Mouse (Mus musculus) spleen, postnatal 10 days (tissue): ENCODE data around the gene Adgrb3.

Experiments
- DNase-seq, 2 experiments: peaks; one replicate each; pipeline ENCODE4 v3.0.0; 2021 to 2022; ENCODE audit warnings: low spot score in 2 of 2

The Adgrb3 gene

DNA sequence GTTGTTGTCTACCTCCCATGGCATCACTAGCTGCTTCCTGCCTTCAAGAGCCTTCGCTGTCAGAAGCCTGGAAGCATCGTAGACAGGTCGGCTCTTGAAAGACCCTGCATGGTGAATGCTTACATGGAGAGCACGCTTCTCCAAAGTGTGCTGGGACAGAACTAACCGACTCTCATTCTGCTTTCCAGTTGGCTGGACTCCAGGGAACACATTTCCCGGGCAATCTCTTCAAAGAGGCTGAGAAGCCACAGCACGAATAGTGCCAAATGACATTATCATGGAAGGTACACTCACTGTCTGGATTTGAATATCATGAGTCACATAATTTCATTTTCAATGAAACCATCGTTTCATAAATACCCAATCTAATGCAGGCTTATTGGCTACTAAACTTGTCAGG lies 548.0 kb downstream of the Adgrb3 start:
- no peak for DNase-seq

DNA sequence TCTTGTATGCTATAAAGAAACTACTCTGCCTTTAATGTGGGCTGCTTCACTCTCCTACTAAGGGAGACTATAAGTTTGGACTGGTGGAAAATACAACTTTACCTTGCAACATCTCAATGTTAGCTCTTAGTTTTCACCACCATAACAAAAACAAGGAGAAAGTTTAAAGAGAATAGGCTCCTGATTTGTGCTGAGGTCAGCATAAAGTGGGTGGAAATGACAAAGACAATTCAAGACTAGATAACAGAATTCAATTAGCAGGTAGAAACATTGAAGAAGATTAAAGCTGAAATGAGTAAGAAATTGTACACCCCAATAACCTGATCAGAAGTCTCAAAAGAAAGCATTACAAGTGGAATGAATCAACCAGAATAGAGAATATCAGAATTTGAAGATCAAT lies 578.9 kb downstream of the Adgrb3 start:
- DNase-seq: no peak

- DNase-seq: no peak
Observed at GRCm38 (mm10) chr1:25242436-25242835, 587.1 kb downstream of the Adgrb3 start.

- no peak for DNase-seq
Observed at GRCm38 (mm10) chr1:25229245-25229750, 600.2 kb downstream of the Adgrb3 start.

- peak in 1 of 2 experiments; percentile 40 for DNase-seq
Observed at GRCm38 (mm10) chr1:25228381-25229244, 600.9 kb downstream of the Adgrb3 start.

GRCm38 (mm10) chr1:25227880-25228279 lies 601.6 kb downstream of the Adgrb3 start:
- no peak for DNase-seq

DNA sequence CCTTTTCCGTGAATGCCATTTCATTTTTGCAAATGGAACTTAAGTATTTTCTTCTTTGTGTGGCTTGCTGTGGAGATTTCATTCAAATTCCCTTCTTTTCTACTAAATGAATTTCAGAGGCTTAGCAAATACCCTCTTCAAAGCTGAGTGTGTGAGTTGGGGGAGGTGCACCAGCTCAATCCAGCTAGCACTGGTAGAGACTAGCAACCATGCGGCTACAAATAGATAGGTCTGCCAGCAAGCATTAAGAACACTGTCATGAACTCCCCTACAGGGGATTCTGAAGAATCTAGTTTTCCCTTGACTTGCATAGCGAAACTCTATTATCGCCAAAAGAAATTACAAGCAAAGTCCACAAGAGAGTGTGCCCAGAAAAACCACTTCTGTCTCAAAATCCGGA lies 624.9 kb downstream of the Adgrb3 start:
- no peak for DNase-seq

DNA sequence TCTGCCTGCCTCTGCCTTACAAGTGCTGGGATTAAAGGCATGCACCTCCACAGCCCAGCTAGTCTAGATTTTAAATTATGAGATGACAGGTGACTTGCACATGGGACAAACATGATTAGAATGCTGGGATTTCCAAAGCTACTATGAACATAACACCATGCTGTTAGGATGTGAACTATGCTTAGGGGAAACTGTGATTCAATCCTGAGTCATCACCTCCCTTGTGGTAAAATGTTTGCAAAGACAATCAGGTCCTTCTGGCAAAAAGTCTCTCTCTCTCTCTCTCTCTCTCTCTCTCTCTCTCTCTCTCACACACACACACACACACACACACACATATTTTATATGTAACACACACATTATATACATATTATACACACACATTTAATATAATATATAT lies 630.1 kb downstream of the Adgrb3 start:
- DNase-seq: no peak

DNA sequence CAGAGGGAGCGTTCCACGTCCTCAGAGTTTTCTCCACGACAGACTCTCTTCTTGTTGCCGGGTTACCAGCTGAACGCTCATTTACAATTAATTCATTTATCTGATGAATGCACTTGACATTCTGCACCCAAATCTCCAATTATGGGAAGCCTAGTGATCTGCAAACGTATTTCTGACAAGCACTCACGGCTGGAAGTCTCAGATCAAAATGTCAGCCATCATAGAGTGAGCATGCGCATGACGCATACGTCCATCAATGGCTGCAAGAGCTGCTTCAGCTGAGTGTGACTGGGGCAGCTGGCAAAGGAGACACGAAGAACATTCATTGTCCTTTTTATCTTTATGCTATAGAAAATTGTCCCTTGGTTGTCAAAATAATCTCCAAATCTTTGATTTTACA lies 637.5 kb downstream of the Adgrb3 start:
- no peak for DNase-seq

- no peak for DNase-seq
Observed at GRCm38 (mm10) chr1:25189261-25189660, 640.2 kb downstream of the Adgrb3 start.

- no peak for DNase-seq
Observed at GRCm38 (mm10) chr1:25185909-25186308, 643.6 kb downstream of the Adgrb3 start.

DNA sequence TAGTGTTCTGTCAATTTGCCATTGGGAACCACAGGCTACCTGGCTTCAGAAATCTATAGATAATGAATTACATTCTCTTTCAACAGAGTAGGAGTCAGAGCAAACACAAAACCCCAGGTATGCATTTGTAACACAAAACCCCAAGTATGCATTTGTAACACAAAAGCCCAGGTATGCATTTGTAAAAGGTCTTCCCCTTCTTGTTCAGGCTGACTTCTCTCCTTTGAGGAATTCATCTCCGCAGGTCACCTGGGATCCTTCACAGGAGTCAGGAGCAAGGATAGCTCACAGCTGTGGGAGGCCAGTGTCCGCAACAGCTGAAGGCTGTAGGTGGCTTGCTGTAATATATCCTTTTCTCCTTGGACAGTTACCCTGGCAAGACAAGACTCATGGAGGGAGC lies 647.6 kb downstream of the Adgrb3 start:
- no peak for DNase-seq

DNA sequence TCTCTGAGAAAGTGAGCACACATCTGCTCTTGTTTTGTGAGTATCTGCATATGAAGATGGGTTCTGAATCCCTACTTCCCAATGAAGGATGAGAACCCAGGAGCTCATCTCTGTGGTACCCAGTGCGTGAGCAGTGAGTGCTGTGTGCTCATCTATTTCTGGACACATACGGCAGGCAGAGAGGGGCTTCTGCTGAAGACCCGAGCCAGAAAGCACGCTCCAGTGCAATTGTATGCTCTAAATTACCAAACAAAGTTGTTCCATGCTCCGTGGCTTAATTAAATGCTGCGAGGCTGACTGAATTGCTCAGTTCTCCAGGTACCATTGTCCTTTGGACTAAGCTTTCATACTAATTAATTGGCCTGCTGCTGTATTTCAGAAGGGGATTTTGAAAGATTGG lies 648.9 kb downstream of the Adgrb3 start:
- DNase-seq: no peak

DNA sequence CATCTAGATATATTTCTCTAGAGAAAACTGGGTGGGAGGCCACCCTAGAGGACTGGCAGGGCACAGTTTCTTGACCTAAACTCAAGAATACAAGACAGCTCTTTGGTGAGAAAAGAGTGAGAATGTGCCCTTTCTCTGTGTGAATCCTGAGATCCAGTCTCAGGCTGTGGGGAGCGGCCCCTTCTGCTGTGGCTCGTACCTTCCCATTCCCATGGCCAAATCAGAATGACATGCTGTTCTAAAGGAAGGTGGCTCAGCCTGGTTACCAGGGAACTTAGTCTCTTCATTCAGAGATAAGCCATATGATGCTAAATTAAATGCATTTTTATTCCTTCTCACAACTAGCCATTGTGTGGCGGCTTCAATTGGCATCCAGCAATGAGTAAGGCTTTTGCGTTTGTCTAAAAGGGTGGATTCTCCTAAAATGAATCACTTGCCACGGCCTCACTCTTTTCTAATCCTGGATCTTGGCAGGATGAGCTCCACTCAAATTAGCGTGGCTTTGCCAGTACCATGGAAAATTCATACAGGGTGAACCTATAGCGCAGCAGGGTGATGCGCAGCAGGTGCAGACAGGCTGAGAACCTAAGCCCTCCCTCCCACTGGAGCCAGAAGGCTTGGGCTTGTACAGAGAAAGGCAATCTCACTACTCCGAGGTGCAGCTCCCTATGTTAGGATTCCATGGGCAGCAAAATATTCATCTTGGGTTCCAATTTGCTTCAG lies 649.5 kb downstream of the Adgrb3 start:
- no peak for DNase-seq

- no peak for DNase-seq
Observed at GRCm38 (mm10) chr1:25178347-25179130, 651.0 kb downstream of the Adgrb3 start.

GRCm38 (mm10) chr1:25167120-25167519 lies 662.4 kb downstream of the Adgrb3 start:
- DNase-seq: no peak

DNA sequence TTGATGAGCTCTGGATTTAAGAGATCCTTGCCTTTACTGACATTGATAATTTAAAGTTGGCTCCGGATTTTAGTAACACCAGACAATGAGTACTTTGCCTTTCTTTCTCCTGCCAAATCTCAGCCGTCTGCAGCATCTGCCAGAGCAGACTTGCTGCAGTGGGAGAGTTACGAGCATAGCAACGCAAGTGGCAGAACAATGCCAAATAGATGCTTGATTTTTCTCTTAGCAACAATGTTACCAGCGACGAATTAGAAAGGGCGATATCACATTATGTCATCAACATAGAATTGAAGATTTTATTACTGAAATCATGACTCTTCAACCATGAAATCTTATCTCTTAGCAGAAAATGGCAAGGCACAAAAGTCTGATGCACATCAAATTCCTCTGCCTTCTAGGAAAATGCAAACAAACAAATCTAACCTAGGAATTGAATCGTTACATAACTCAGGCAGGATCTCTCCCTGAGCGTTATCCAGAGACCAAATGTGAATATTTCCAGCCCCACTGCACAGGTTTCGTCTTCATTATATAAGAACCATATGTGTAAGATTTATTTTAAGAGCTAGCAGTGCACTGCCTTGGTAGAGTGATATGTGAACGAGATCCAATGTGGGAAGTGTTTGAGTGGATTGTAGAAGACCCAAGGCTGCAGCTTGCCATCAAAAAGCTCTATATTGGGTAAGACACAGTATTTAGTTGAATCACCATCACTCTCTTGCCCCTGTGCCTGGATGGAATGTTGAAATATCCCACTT lies 663.3 kb downstream of the Adgrb3 start:
- DNase-seq: no peak

- DNase-seq: no peak
Observed at GRCm38 (mm10) chr1:25163561-25163960, 665.9 kb downstream of the Adgrb3 start.

DNA sequence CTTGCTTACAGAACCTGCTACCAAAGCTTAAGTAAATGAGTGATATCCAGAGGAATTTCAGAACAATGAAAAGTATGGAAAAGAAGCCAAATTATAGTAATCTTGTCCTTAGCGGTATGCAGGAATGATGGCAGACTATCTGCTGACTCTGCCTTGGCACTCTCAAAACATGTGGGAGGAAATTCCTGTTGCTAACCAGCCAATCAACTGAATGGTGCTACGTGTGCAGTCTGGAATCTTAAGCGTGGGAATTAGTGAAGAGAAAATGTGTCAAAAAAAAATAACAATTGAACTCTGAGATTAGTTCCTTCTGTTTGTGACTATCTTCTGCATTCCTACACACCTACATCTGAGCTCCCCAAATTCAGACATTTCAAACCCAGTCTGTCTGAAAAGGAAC lies 683.3 kb downstream of the Adgrb3 start:
- no peak for DNase-seq

DNA sequence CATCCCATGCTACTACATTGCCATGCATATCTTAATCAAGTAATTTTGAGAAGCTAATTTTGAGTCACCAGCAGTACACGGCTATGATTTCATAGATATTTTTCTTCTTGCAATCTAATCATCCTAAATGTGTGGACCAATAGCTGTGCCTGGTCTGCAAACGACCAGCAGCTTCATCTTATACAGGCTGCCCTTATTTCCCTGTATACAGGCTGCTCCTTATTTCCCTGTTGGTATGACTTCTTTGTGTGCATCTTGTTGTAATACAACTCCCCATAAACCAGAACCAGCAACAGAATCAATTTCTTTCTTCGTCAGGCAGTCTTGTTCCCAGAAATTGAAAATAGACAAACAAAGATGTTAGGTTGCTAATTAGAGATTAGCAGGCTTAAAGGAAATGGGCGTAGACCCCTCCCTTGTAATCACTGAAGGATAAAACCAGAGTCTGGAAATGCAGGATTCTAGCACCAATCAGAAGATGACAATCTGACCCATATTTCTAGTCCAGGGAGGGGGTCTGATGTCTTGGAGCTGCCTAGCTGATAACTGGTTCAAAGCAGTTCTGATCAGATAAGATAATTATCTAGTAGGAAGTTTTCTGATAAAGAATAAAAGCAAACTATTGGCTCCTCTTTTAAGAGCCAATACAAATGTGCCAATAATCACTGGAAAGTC lies 697.2 kb downstream of the Adgrb3 start:
- DNase-seq: no peak

DNA sequence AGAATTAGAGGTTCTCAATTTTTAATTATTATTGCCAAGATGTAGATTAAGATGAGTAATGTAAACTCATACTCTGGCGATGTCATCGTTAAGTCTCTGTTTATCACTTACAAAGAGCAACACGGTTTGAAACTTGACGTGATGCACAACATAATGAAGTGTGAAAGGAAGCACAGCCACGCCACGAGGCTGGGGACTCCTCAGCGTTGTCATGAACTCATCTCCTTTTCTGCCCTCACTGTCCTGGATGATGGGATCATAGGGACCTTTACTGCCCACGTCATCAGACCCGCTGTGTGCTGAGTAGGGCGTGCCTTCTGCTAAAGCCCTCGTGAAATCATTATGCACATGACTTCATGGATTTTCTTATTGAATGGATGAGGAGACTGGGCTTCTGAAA lies 714.0 kb downstream of the Adgrb3 start:
- DNase-seq: no peak
